Mouse (Mus musculus): ENCODE results near the gene Frat2. TPM values are rescaled to one million over a fixed set of nuclear protein-coding genes. Genes with fewer than 3 reads are reported as not detected.

The Frat2 gene
- polyA plus RNA-seq, 1 experiment from 2014 or later: 4.5 TPM

DNA sequence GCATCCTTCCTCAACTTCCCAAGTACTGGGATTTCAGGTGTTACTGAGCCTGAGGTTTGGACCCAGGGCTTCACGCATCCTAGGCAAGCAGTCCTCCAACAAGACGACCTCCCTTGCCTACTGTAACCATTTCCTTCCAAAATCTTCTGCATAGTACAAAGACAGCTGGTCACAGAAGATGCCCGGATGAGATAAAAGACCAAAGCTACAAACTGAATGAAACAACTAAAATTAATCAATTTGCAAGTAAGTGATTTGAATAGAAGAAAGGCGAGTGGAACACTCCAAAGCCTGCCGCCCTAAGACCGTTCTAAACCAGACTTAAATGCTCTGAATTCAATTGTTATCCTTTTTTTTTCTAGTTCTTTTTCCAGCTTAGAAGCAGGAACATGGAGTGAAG is 12.5 kb downstream of the Frat2 start:
- 53% methylated on average over 6 of the region's 6 CpGs for WGBS
- no peak overlapping the region for H3K4me2 ChIP-seq (replicated peaks; ENCODE audit: low read depth)
- H3K4me3 ChIP-seq (ENCODE audit: low read depth, low read length): no peak overlapping the region
- no peak overlapping the region for H3K9ac ChIP-seq (ENCODE audit: low read depth, low read length)
- 0 out of 2 replicates have a peak, but pooled peaks cover 5% of the 10 kb centered on the region for H3K4me1 ChIP-seq (replicated peaks; ENCODE audit: control insufficient read depth, insufficient read depth, low read length)
- H3K27ac ChIP-seq (ENCODE audit: low read depth, low read length): no peak overlapping the region
- no peaks in the 10 kb centered on the region for H3K36me3 ChIP-seq (ENCODE audit: control insufficient read depth, insufficient read depth)
- H3K27me3 ChIP-seq (replicated peaks; ENCODE audit: control insufficient read depth, insufficient read depth, low read length): no peaks in the 10 kb centered on the region
- ATAC-seq: no peak
- no peaks in the 10 kb centered on the region for H3K9me3 ChIP-seq (ENCODE audit: control insufficient read depth)
- no peak for TF ChIP-seq CTCF (IDR thresholded peaks at IDR 0.05; ENCODE audit: low read depth)

DNA sequence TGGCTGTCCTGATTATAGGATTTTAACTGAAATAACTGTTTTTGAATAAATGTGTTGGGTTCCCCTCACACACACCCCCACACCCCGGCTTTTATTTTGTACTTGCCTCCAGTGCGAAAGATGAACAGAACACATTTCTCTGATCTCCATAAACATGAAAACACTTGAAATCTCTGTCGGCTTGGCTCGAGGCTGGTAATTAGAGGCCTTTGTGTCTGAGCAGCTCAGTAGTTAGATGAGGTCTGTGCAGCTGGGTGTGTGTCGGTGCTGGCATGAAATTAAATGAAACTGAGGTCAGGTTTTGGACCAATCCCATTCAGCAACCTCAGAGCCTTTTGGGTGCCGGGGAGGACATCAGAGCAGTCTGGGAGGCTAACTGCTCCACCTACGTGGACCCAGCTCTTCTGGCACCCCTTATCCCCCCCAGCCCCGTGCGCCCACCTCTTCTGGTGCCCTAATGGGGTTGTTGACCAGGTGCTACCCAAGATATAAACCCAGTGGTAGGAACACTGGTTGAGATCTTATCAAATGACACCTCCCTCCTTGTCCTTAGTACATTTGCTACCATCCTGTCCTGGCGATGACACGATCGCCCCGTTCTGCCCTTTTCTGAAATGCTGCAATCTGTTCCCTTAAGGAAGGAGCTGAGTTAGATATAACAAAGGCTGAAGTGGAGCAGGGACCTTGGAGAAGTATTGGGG is 15.3 kb downstream of the Frat2 start:
- Histone ChIP-seq H3K9ac (ENCODE audit: low read depth, low read length) (no peak overlapping the region), H3K27me3 (replicated peaks; ENCODE audit: control insufficient read depth, insufficient read depth, low read length) (no peaks in the 10 kb centered on the region), H3K4me3 (ENCODE audit: low read depth, low read length) (no peak overlapping the region), H3K9me3 (ENCODE audit: control insufficient read depth) (no peaks in the 10 kb centered on the region), H3K4me2 (replicated peaks; ENCODE audit: low read depth) (peak overlapping the region; percentile 99), H3K36me3 (ENCODE audit: control insufficient read depth, insufficient read depth) (no peaks in the 10 kb centered on the region), H3K27ac (ENCODE audit: low read depth, low read length) (no peak overlapping the region), H3K4me1 (replicated peaks; ENCODE audit: control insufficient read depth, insufficient read depth, low read length) (0 out of 2 replicates have a peak, but pooled peaks cover 5% of the 10 kb centered on the region)
- no peak for ATAC-seq
- TF ChIP-seq CTCF (IDR thresholded peaks at IDR 0.05; ENCODE audit: low read depth): no peak
- 74% methylated on average over 13 of the region's 13 CpGs for WGBS

- peak overlapping the region; percentile 65 for H3K4me3 ChIP-seq (ENCODE audit: low read depth, low read length)
- H3K27ac ChIP-seq (ENCODE audit: low read depth, low read length): no peak overlapping the region
- H3K4me1 ChIP-seq (replicated peaks; ENCODE audit: control insufficient read depth, insufficient read depth, low read length): 0 out of 2 replicates have a peak, but pooled peaks cover 5% of the 10 kb centered on the region
- peak overlapping the region; percentile 99 for H3K4me2 ChIP-seq (replicated peaks; ENCODE audit: low read depth)
- WGBS: 12% methylated on average over 14 of the region's 14 CpGs
- TF ChIP-seq CTCF (IDR thresholded peaks at IDR 0.05; ENCODE audit: low read depth): no peak
- H3K36me3 ChIP-seq (ENCODE audit: control insufficient read depth, insufficient read depth): no peaks in the 10 kb centered on the region
- no peak for ATAC-seq
- no peak overlapping the region; the same call in 1 of the 2 replicates for H3K9ac ChIP-seq (ENCODE audit: low read depth, low read length)
- no peaks in the 10 kb centered on the region for H3K9me3 ChIP-seq (ENCODE audit: control insufficient read depth)
- H3K27me3 ChIP-seq (replicated peaks; ENCODE audit: control insufficient read depth, insufficient read depth, low read length): no peaks in the 10 kb centered on the region
Measured at GRCm38 (mm10) chr19:41831718-41832391, 16.1 kb downstream of the Frat2 start.

GRCm38 (mm10) chr19:41831101-41831570 is 16.8 kb downstream of the Frat2 start:
- under 1% methylated on average over 19 of the region's 19 CpGs for WGBS
- TF ChIP-seq CTCF (IDR thresholded peaks at IDR 0.05; ENCODE audit: low read depth): no peak
- Histone ChIP-seq H3K36me3 (ENCODE audit: control insufficient read depth, insufficient read depth) (no peaks in the 10 kb centered on the region), H3K27me3 (replicated peaks; ENCODE audit: control insufficient read depth, insufficient read depth, low read length) (no peaks in the 10 kb centered on the region), H3K9me3 (ENCODE audit: control insufficient read depth) (no peaks in the 10 kb centered on the region), H3K4me2 (replicated peaks; ENCODE audit: low read depth) (peak overlapping the region; percentile 99), H3K4me3 (ENCODE audit: low read depth, low read length) (peak overlapping the region; percentile 65), H3K27ac (ENCODE audit: low read depth, low read length) (peak overlapping the region; percentile 91; the same call in 1 of the 2 replicates), H3K9ac (ENCODE audit: low read depth, low read length) (peak overlapping the region; percentile 72), H3K4me1 (replicated peaks; ENCODE audit: control insufficient read depth, insufficient read depth, low read length) (0 out of 2 replicates have a peak, but pooled peaks cover 5% of the 10 kb centered on the region)
- no peak for ATAC-seq

DNA sequence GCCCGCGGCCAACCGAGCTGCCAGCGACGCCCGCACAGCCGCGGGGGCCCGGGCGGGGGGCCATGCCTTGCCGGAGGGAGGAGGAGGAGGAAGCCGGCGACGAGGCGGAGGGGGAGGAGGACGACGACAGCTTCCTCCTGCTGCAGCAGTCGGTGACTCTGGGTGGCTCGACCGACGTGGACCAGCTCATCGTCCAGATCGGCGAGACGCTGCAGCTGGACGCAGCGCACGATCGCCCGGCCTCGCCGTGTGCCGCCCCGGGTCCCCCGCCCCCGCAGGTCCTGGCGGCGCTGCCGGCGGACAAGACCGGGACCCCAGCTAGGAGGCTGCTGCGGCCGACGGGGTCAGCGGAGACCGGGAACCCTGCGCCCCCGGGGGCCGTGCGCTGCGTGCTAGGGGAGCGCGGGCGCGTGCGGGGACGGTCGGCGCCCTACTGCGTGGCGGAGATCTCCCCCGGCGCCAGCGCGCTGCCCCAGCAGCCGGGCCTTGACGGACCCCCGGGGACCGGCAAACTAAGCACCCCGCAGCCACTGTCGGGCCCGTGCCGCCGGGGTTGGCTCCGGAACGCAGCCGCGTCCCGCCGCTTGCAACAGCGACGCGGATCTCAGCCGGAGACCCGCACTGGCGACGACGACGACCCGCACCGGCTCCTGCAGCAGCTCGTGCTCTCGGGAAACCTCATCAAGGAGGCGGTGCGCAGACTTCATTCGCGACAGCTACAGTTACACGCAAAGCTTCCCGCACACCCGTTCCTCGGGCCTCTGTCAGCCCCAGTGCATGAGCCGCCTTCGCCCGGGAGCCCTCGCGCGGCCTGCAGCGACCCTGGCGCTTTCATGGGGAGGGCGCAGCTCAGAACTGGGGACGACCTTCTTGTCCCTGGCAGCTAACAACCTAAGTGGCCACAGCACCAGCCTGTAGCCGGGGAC is 17.6 kb downstream of the Frat2 start:
- WGBS: under 1% methylated on average over 87 of the region's 112 CpGs
- Histone ChIP-seq H3K27ac (ENCODE audit: low read depth, low read length) (peak overlapping the region; percentile 91), H3K4me2 (replicated peaks; ENCODE audit: low read depth) (peak overlapping the region; percentile 99), H3K36me3 (ENCODE audit: control insufficient read depth, insufficient read depth) (no peaks in the 10 kb centered on the region), H3K4me3 (ENCODE audit: low read depth, low read length) (peak overlapping the region; percentile 65), H3K9me3 (ENCODE audit: control insufficient read depth) (no peaks in the 10 kb centered on the region), H3K9ac (ENCODE audit: low read depth, low read length) (peak overlapping the region; percentile 72), H3K4me1 (replicated peaks; ENCODE audit: control insufficient read depth, insufficient read depth, low read length) (0 out of 2 replicates have a peak, but pooled peaks cover 5% of the 10 kb centered on the region), H3K27me3 (replicated peaks; ENCODE audit: control insufficient read depth, insufficient read depth, low read length) (no peaks in the 10 kb centered on the region)
- peak; percentile 32 for TF ChIP-seq CTCF (IDR thresholded peaks at IDR 0.05; ENCODE audit: low read depth)
- peak; percentile 67 for ATAC-seq

Measured in intestine, postnatal 0 days (tissue).